Mouse (Mus musculus) neural tube, embryonic 12.5 days (tissue): ENCODE measurements around the gene Mrpl51. TPM values are rescaled to one million over a fixed set of nuclear protein-coding genes. Genes with fewer than 3 reads are reported as not detected.
A peak's percentile ranks its signal among the peaks of the same experiment; 100 is the strongest.

Experiments
- ATAC-seq: fragments of 200-750 bp; cut with Nextera tagmentation; 2 replicates; pipeline ENCODE4 v1.8.0; 2017; ENCODE audit warnings: low read depth, mild to moderate bottlenecking, moderate TSS enrichment, moderate library complexity; ENCODE audit not compliant: low FRiP score
- H3K27ac ChIP-seq: fragments of 300-500 bp; sonication (generic); 2 replicates; pipeline ENCODE4 v1.5.1; 2016
- H3K27me3 ChIP-seq: fragments of 300-500 bp; sonication (generic); replicated peaks from 2 replicates; pipeline ENCODE4 v1.6.1; 2016; ENCODE audit warnings: mild to moderate bottlenecking
- H3K36me3 ChIP-seq: fragments of 300-500 bp; sonication (generic); 2 replicates; pipeline ENCODE4 v1.6.1; 2016; ENCODE audit warnings: mild to moderate bottlenecking
- H3K4me1 ChIP-seq: fragments of 300-500 bp; sonication (generic); 2 replicates; pipeline ENCODE4 v1.6.1; 2016
- H3K4me2 ChIP-seq: fragments of 300-500 bp; sonication (generic); replicated peaks from 2 replicates; pipeline ENCODE4 v1.6.1; 2016; ENCODE audit warnings: mild to moderate bottlenecking
- H3K4me3 ChIP-seq: fragments of 300-500 bp; sonication (generic); 2 replicates; pipeline ENCODE4 v1.5.1; 2016
- H3K9ac ChIP-seq: fragments of 300-500 bp; sonication (generic); 2 replicates; pipeline ENCODE4 v1.6.1; 2016; ENCODE audit warnings: mild to moderate bottlenecking
- H3K9me3 ChIP-seq: fragments of 300-500 bp; sonication (generic); 2 replicates; pipeline ENCODE4 v1.6.1; 2016; ENCODE audit warnings: mild to moderate bottlenecking
- WGBS: fragments of 180-500 bp; shearing (Covaris S2); methylation state at CpG from one replicate; pipeline ENCODE4 v1.1.7; 2016; 5-methylcytosine and 5-hydroxymethylcytosine counted together
- polyA plus RNA-seq: library from polyadenylated mRNA; unstranded; fragments of >200 nt; fragmentation: Nextera tagmentation; extraction: Ambion mirVana; gene quantifications from 2 replicates; pipeline ENCODE4 v1.2.1, GENCODE M21; 2016

The Mrpl51 gene
- polyA plus RNA-seq, 1 experiment from 2014 or later, result 169 TPM

DNA sequence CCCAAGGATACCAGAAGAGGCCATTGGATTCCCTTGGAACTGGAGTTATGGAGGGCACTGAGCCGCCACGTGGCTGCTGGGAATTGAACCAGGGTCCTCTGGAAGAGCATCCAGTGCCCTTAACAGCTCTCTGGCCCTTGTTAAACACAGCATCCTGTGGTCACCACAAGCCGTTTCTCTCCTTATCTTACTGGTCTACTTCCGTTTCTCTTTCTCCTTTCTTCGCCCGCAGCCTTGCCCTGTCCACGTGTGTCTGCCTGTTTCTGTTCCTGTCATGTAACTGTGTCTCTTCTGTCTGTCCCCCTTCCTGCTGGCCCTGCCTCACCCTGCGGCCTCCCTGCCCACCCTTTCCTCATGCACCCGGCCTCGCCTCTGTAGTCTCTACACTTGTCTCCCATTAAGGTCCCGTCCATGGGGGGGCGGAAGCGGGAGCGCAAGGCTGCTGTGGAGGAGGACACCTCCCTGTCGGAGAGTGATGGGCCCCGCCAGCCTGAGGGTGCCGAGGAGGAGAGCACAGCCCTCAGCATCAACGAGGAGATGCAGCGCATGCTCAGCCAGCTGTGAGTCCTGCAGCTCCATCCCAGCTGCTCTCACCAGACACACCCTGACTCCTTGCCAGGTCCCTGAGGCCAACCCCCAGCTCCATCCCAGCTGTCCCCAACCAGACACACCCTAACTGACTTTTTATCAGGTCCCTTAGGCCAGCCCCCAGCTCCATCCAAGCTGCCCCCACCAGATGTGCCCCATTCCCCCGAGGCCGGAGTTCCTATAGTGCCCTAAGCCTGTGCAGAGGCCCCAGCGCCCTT, 39.2 kb upstream of the Mrpl51 start:
- Histone ChIP-seq H3K4me1 (peaks cover 34% of the 10 kb centered on the region), H3K27ac (no peak overlapping the region), H3K4me2 (no peak overlapping the region), H3K36me3 (peaks cover 34% of the 10 kb centered on the region), H3K9ac (no peak overlapping the region), H3K4me3 (no peak overlapping the region), H3K9me3 (no peaks in the 10 kb centered on the region), H3K27me3 (no peaks in the 10 kb centered on the region)
- ATAC-seq, result no peak
- 86% methylated on average over 22 of the region's 22 CpGs for whole genome bisulfite sequencing

DNA sequence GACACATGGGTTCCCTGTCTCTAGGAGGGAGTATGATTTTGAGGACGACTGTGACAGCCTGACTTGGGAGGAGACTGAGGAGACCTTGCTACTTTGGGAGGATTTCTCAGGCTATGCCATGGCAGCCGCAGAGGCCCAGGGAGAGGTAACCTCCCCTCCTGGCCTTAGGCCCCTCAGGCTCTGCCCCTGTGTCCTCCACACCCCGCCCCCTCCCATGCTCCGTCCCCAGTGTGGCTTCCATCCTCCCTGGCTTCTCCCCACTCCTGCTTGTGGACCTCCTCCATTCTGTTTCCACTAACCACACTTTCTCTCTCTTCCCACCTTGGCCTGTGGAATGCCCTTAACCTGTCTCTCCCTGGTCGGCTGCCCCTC, 38.6 kb upstream of the Mrpl51 start:
- H3K9me3 ChIP-seq, result no peaks in the 10 kb centered on the region
- H3K27ac ChIP-seq, result no peak overlapping the region
- no peaks in the 10 kb centered on the region for H3K27me3 ChIP-seq
- H3K36me3 ChIP-seq, result peaks cover 34% of the 10 kb centered on the region
- no peak overlapping the region for H3K4me2 ChIP-seq
- WGBS, result 86% methylated on average over 5 of the region's 5 CpGs
- ATAC-seq, result no peak
- no peak overlapping the region for H3K4me3 ChIP-seq
- H3K4me1 ChIP-seq, result peaks cover 32% of the 10 kb centered on the region
- H3K9ac ChIP-seq, result no peak overlapping the region

DNA sequence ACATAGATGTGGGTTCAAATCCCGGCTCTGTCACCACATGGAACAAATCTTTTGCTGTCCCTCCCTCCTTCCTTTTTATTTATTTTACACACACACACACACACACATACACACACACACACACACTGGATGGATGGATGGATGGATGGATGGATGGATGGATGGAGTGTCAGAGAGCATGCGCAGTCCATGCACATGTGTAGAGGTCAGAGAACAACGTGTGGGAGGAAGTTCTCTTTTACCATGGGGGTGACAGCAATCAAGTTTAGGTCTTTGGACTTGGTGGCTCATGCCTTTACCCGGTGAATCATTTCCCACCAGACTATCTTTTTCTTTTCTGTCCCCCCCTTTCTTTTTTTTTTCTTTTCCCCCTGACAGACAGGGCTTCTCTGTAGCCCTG, 37.9 kb upstream of the Mrpl51 start:
- H3K27ac ChIP-seq, result no peak overlapping the region
- no peak for ATAC-seq
- peaks cover 38% of the 10 kb centered on the region for H3K36me3 ChIP-seq
- no peaks in the 10 kb centered on the region for H3K9me3 ChIP-seq
- no peaks in the 10 kb centered on the region for H3K27me3 ChIP-seq
- peaks cover 26% of the 10 kb centered on the region for H3K4me1 ChIP-seq
- no peak overlapping the region for H3K4me3 ChIP-seq
- no peak overlapping the region for H3K4me2 ChIP-seq
- no peak overlapping the region for H3K9ac ChIP-seq
- 90% methylated on average over 4 of the region's 4 CpGs for whole genome bisulfite sequencing

DNA sequence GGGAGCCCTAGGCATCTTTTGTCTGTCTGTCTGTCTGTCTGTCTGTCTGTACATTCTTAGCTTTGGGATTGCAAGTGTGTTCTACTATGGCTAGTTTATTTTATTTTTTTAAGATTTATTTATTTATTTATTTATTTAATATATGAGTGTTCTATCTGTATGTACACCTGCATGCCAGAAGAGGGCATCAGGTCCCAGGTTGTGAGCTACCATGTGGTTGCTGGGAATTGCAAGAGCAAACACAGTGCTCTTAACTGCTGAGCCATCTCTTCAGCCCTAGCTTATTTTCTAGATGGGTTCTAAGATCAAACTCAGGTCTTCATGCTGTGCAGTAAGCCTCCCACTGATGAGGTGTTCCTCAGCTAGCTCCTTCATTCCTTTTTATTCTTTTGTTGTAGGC, 37.1 kb upstream of the Mrpl51 start:
- H3K9ac ChIP-seq, result no peak overlapping the region
- ATAC-seq, result no peak
- no peak overlapping the region for H3K4me3 ChIP-seq
- peaks cover 46% of the 10 kb centered on the region for H3K36me3 ChIP-seq
- no peaks in the 10 kb centered on the region for H3K27me3 ChIP-seq
- H3K4me2 ChIP-seq, result no peak overlapping the region
- H3K27ac ChIP-seq, result no peak overlapping the region
- H3K9me3 ChIP-seq, result no peaks in the 10 kb centered on the region
- peaks cover 20% of the 10 kb centered on the region for H3K4me1 ChIP-seq

DNA sequence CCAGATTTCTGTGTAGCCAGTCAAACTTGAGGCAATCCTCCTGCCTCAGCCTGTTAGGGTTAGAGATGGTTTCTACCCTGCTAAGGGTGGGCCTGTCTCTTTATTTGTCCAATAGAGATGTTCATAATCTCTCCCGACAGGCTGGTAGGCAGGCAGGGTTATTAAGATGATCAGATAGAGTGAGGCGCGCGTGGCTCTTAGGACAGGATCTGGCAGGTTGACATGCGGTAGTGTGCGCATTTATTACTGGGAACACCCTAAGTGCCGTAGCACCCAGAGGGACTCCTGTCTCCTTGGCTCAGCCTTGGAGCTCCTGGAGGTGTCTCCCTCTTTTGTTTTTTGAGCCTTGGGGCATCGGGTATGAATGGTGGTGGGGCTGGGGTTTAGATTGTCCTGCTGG, 36.3 kb upstream of the Mrpl51 start:
- no peaks in the 10 kb centered on the region for H3K9me3 ChIP-seq
- peaks cover 20% of the 10 kb centered on the region for H3K4me1 ChIP-seq
- ATAC-seq, result no peak
- H3K27ac ChIP-seq, result no peak overlapping the region
- peaks cover 54% of the 10 kb centered on the region for H3K36me3 ChIP-seq
- H3K9ac ChIP-seq, result no peak overlapping the region
- no peak overlapping the region for H3K4me2 ChIP-seq
- H3K27me3 ChIP-seq, result no peaks in the 10 kb centered on the region
- H3K4me3 ChIP-seq, result no peak overlapping the region
- WGBS, result 92% methylated on average over 8 of the region's 8 CpGs

DNA sequence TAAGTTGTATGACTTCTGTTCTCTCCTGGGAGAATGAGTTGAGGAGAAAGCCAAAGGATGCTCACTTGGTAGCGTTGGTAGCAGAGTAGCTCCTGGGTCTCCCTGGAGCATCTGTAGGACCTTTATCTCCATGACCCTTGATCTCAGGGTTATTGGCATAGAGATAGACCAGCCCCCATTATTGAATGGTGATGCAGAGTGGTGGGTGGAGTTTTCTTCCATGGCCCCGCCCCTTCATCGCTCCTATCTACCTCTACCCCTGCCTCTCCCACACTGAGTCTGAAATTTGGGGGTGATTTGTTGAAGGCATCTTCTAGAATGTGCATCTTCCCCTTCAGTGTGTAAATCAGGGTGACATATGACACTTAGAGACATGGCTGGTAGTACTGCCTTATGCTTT, 35.1 kb upstream of the Mrpl51 start:
- Histone ChIP-seq H3K9me3 (no peaks in the 10 kb centered on the region), H3K36me3 (peaks cover 59% of the 10 kb centered on the region), H3K27ac (no peak overlapping the region), H3K4me2 (no peak overlapping the region), H3K4me3 (no peak overlapping the region), H3K27me3 (no peaks in the 10 kb centered on the region), H3K9ac (no peak overlapping the region), H3K4me1 (peaks cover 27% of the 10 kb centered on the region)
- 87% methylated on average over 3 of the region's 3 CpGs for WGBS
- peak; percentile 10 for ATAC-seq

DNA sequence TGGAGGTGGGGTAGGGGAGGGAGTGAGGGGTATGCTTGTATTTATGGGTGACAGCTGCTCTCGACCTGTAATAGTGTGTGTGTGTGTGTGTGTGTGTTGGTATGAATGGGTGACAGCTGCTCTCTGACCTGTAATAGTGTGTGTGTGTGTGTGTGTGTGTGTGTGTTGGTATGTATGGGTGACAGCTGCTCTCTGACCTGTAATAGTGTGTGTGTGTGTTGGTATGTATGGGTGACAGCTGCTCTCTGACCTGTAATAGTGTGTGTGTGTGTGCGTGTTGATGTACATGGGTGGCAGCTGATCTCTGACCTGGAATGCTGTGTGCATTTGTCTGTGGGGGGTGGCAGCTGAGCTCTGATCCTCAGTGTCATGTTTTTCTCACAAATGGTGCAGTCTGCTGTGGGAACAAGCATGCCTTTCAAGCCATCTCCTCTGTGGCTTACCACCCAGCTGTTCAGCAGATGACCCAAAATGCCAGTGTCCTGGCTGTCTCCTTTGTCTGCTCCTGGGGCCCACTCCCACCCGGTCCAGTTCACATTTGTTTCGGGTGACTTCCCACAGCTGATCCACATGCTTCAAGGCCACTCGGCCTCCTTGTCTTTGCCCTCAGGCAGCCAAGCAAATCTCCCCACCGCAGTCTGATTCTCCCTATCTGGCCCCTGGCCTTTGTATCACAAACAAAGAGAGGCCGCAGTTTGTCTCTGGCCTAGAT, 34.5 kb upstream of the Mrpl51 start:
- no peak overlapping the region for H3K4me3 ChIP-seq

DNA sequence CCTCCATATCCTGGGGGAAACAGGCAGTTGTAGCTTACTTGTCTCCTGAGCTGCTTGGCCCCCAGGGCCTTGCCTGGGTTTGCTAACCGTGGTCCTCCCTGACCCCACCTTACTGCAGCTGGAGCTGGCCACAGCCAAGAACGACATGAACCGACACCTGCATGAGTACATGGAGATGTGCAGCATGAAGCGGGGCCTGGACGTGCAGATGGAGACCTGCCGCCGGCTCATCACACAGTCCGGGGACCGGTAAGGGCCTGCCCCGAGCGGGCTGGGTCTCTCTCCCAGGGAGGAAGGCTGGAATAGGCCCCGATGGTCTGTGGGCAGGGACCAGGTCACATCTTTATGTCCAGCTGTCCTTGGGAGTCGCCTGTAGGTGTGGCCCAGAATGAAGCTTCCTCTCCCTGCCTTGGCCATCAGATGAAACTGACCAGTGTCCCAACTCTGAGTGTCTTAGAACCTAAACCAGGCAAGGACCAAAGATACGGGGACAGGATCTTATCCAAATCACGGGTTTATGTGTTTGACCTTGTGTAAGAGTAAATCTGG, 32.6 kb upstream of the Mrpl51 start:
- 86% methylated on average over 15 of the region's 15 CpGs for WGBS
- Histone ChIP-seq H3K27ac (no peak overlapping the region), H3K9me3 (no peaks in the 10 kb centered on the region), H3K4me1 (peaks cover 32% of the 10 kb centered on the region), H3K4me3 (no peak overlapping the region), H3K36me3 (peaks cover 54% of the 10 kb centered on the region), H3K4me2 (no peak overlapping the region), H3K27me3 (no peaks in the 10 kb centered on the region), H3K9ac (no peak overlapping the region)
- no peak for ATAC-seq

More for the DNA sequence above, 34.5 kb upstream of the Mrpl51 start:
- Histone ChIP-seq H3K4me1 (peaks cover 27% of the 10 kb centered on the region), H3K9me3 (no peaks in the 10 kb centered on the region), H3K36me3 (peaks cover 59% of the 10 kb centered on the region), H3K27me3 (no peaks in the 10 kb centered on the region), H3K9ac (0 out of 2 replicates have a peak overlapping the region, but pooled peaks have one; percentile 3), H3K27ac (peak overlapping the region; percentile 54; the same call in 1 of the 2 replicates), H3K4me2 (no peak overlapping the region)
- 16% methylated on average over 7 of the region's 7 CpGs for WGBS
- peak; percentile 44 for ATAC-seq

DNA sequence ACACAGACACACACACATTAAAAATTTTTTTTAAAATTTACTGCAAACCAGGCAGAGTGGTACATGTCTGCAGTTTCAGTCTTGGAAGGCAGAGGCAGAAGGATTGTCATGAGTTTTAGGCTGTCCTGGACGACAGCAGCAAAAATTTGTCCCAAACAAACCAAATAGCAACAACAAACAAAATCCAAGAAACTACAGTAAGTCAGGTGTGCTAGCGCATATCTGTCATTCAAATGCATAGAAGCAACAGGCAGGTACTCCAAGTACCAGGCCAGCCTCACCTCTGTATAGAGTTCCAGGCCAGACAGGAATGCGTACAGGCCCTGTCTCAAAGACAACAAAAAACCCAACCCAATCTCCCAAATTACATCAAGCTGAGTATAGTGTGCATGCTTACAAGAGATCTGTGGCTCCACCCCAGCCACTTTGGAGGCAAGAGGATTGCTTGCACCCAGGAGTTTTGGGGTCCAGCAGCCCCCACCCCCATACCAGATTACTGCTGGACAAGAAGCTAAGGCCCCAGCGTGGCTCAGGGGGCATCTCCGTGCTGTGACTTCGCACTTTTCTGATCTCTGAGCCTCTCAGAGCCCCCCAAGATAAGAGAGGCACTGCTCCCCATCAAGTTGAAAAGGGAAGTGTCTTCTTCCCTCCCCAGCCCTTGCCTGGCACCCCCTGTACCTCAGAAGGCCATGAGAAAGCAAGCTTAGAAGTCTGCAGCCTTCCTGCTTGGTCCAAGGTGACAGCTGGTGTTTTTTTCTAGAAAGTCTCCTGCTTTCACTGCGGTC, 31.6 kb upstream of the Mrpl51 start:
- H3K9me3 ChIP-seq, result no peaks in the 10 kb centered on the region
- H3K9ac ChIP-seq, result no peak overlapping the region
- no peak overlapping the region for H3K27ac ChIP-seq
- H3K4me3 ChIP-seq, result no peak overlapping the region
- H3K4me2 ChIP-seq, result no peak overlapping the region
- no peaks in the 10 kb centered on the region for H3K27me3 ChIP-seq
- H3K4me1 ChIP-seq, result peaks cover 38% of the 10 kb centered on the region
- WGBS, result 89% methylated on average over 7 of the region's 7 CpGs
- no peak for ATAC-seq
- H3K36me3 ChIP-seq, result peaks cover 52% of the 10 kb centered on the region

DNA sequence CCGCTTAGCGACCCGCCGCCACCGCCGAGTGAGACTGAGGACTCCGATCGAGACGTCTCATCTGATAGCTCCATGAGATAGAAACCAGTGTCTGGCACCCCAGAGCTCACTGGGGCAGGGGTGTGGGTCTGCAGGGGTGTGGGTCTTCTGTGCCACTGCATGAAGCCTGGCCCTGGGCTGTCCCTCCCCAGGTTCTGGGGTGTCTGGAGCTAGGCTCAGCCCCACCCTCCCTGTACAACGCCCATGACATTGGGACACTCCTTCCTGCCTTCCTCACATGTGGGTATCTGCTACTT, 31.1 kb upstream of the Mrpl51 start:
- Histone ChIP-seq H3K27me3 (no peaks in the 10 kb centered on the region), H3K9me3 (no peaks in the 10 kb centered on the region), H3K36me3 (peaks cover 49% of the 10 kb centered on the region), H3K27ac (no peak overlapping the region), H3K4me1 (peaks cover 38% of the 10 kb centered on the region), H3K9ac (no peak overlapping the region), H3K4me2 (no peak overlapping the region), H3K4me3 (no peak overlapping the region)
- WGBS, result 60% methylated on average over 10 of the region's 10 CpGs
- ATAC-seq, result no peak

DNA sequence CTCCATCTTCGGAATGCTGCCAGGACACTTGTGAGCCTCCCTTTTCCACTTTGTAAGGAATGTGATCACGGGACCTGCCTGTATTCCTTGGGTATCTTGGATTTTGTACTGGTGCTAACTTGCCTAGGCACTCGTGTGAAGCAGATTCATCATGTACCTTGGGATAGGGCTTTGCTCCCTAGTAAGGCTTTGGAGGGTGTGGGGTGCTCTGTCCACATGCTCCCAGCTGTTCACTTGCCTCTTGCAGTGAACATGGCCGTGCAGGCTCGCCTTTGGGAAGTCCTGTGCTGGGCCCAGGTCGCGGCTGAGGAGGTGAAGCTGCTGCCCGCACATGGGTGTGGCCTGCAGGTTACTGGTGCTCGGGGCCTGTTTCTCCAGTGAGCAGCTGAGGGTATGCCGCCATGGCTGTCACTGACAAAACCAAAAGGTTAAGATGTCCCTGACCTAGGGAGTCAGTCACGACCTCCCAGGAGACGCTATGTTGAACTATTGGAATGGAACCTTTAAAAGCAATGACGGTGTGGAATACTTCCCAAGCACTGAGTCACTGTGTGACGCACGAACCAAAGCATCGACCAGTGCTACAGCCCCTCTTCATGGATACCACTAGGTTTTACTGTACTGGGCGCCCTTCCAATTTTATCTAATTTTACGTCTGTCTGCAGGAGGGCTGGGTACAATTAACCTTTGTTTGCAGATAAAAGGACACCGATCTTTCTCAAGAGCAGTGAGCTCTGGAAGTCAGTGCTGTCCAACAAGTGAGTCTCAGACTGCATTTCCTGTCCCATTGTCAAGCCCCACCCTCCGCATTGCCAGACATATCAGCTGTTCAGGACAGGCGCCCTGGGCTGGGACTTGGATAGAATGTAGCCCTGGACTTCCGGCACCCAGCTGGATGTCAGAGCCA, 30.5 kb upstream of the Mrpl51 start:
- no peak overlapping the region for H3K9ac ChIP-seq
- H3K4me3 ChIP-seq, result no peak overlapping the region
- H3K4me2 ChIP-seq, result no peak overlapping the region
- H3K36me3 ChIP-seq, result peaks cover 48% of the 10 kb centered on the region
- WGBS, result 13% methylated on average over 22 of the region's 22 CpGs
- H3K4me1 ChIP-seq, result peaks cover 42% of the 10 kb centered on the region
- no peaks in the 10 kb centered on the region for H3K27me3 ChIP-seq
- no peak for ATAC-seq
- no peak overlapping the region for H3K27ac ChIP-seq
- no peaks in the 10 kb centered on the region for H3K9me3 ChIP-seq
